Mouse (Mus musculus) liver, embryonic 16.5 days (tissue): ENCODE measurements around the gene Tmem54. TPM values are rescaled to one million over a fixed set of nuclear protein-coding genes. Genes with fewer than 3 reads are reported as not detected.

Experiments used
- ATAC-seq: fragments of 200-750 bp; cut with Nextera tagmentation; 2 replicates; pipeline ENCODE4 v1.8.0; 2017; ENCODE audit warnings: low read depth, mild to moderate bottlenecking, moderate number of reproducible peaks, moderate library complexity
- H3K27ac ChIP-seq: fragments of 300-500 bp; sonication (generic); 2 replicates; pipeline ENCODE4 v1.5.1; 2014; ENCODE audit warnings: mild to moderate bottlenecking, low read length
- H3K27me3 ChIP-seq: fragments of 300-500 bp; sonication (generic); 2 replicates; pipeline ENCODE4 v1.6.1; 2014; ENCODE audit warnings: low read depth, low read length, mixed read lengths; ENCODE audit not compliant: control insufficient read depth, insufficient read depth
- H3K36me3 ChIP-seq: fragments of 300-500 bp; sonication (generic); 2 replicates; pipeline ENCODE4 v1.6.1; 2014; ENCODE audit warnings: mild to moderate bottlenecking; ENCODE audit not compliant: control insufficient read depth, insufficient read depth
- H3K4me1 ChIP-seq: fragments of 300-500 bp; sonication (generic); 2 replicates; pipeline ENCODE4 v1.6.1; 2014; ENCODE audit warnings: low read depth, low read length, mixed read lengths; ENCODE audit not compliant: control insufficient read depth
- H3K4me2 ChIP-seq: fragments of 300-500 bp; sonication (generic); 2 replicates; pipeline ENCODE4 v1.6.1; 2014; ENCODE audit warnings: low read depth, low read length, mixed read lengths
- H3K4me3 ChIP-seq: fragments of 300-500 bp; sonication (generic); 2 replicates; pipeline ENCODE4 v1.5.1; 2014; ENCODE audit warnings: low read depth, mild to moderate bottlenecking, low read length
- H3K9ac ChIP-seq: fragments of 300-500 bp; sonication (generic); 2 replicates; pipeline ENCODE4 v1.6.1; 2014; ENCODE audit warnings: low read depth, low read length
- H3K9me3 ChIP-seq: fragments of 300-500 bp; sonication (generic); replicated peaks from 2 replicates; pipeline ENCODE4 v1.6.1; 2016; ENCODE audit warnings: low read length; ENCODE audit not compliant: control insufficient read depth
- WGBS: fragments of 180-500 bp; shearing (Covaris S2); extraction: QIAGEN DNeasy Blood & Tissue Kit; methylation state at CpG from one replicate; pipeline ENCODE4 v1.1.7; 2014; ENCODE audit not compliant: insufficient replicate concordance; 5-methylcytosine and 5-hydroxymethylcytosine counted together
- polyA plus RNA-seq: library from polyadenylated mRNA; unstranded; fragments of >200 nt; fragmentation: Nextera tagmentation; extraction: Ambion mirVana; gene quantifications from 2 replicates; pipeline ENCODE4 v1.2.1, GENCODE M21; 2015

The Tmem54 gene
- polyA plus RNA-seq, 1 experiment from 2014 or later: 1.7 TPM

DNA sequence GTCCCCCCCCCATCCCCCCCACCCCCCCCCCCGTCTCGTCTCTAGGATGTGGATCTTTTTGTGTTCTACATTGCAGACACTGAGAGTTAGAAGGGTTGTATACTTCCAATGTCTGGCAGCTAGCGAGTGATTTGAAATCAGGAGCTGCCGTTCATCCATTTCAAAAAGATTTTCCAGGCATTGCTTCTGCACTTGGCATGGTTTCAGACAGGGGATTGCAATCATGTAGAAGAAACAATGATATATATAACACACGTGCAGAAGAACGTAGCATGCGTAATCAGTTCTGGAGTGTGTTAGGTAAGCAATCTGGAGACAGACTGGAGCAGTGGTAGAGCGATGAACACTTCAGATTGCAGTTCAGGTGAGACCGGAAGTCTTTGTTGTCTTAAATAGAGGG lies 16.8 kb downstream of the Tmem54 start:
- H3K4me2 ChIP-seq: no peak overlapping the region
- no peak overlapping the region for H3K27ac ChIP-seq
- peaks cover 3% of the 10 kb centered on the region for H3K4me1 ChIP-seq
- no peaks in the 10 kb centered on the region for H3K36me3 ChIP-seq
- no peak for ATAC-seq
- 37% methylated on average over 9 of the region's 9 CpGs for WGBS
- H3K9ac ChIP-seq: no peak overlapping the region
- H3K9me3 ChIP-seq: no peaks in the 10 kb centered on the region
- H3K27me3 ChIP-seq: peaks cover 75% of the 10 kb centered on the region
- no peak overlapping the region for H3K4me3 ChIP-seq

DNA sequence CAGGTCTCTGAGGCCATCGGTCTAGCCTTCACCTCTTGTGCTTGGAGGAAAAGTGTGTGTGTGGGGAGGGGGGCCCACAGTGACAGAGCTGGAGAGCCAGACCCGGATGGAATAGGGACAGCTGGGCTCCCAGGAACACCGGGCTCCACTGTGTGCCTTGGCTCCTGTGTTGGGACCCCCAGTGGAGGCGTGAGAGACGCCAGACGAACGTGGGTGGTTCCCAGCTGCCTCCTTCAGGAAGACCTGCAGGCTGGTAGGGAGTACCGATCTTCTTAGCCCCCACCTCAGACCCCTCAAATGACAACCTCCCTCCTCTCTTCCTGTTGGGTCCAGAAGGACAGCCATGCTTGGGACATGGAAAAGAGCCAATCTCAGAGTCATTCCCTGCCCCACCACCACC lies 17.4 kb downstream of the Tmem54 start:
- Histone ChIP-seq H3K4me2 (no peak overlapping the region), H3K4me3 (no peak overlapping the region), H3K9ac (no peak overlapping the region), H3K4me1 (peaks cover 3% of the 10 kb centered on the region), H3K27me3 (peaks cover 75% of the 10 kb centered on the region), H3K27ac (no peak overlapping the region), H3K36me3 (no peaks in the 10 kb centered on the region), H3K9me3 (no peaks in the 10 kb centered on the region)
- no peak for ATAC-seq
- 17% methylated on average over 8 of the region's 8 CpGs for WGBS

DNA sequence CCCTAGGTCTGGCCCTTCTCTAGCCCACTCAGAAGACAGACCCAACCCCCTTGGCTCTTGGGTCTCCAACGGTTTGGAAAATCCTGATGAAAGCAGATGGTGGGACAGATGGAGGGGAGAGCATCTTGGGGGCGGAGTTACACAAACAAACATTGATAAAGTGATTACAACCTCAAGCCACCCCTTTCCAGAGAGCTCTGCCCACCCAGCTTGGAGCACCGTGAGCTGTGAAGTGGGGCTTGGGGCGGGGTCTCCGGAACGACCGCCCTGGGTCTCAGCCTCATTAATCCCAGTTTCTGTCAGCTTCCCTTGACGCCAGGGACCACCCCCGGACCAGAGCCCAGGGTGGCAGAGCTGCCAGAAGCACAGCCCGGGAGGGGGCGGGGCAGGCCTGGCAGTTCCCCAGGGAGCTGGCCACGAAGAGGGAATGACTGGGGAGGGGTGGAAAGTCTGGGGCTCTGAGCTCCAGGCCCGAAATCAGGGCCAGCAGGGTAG lies 19.4 kb downstream of the Tmem54 start:
- Histone ChIP-seq H3K9ac (no peak overlapping the region), H3K4me1 (peaks cover 3% of the 10 kb centered on the region), H3K36me3 (no peaks in the 10 kb centered on the region), H3K9me3 (no peaks in the 10 kb centered on the region), H3K27me3 (peaks cover 64% of the 10 kb centered on the region), H3K27ac (no peak overlapping the region), H3K4me2 (no peak overlapping the region), H3K4me3 (no peak overlapping the region)
- WGBS: 7% methylated on average over 13 of the region's 13 CpGs
- no peak for ATAC-seq

DNA sequence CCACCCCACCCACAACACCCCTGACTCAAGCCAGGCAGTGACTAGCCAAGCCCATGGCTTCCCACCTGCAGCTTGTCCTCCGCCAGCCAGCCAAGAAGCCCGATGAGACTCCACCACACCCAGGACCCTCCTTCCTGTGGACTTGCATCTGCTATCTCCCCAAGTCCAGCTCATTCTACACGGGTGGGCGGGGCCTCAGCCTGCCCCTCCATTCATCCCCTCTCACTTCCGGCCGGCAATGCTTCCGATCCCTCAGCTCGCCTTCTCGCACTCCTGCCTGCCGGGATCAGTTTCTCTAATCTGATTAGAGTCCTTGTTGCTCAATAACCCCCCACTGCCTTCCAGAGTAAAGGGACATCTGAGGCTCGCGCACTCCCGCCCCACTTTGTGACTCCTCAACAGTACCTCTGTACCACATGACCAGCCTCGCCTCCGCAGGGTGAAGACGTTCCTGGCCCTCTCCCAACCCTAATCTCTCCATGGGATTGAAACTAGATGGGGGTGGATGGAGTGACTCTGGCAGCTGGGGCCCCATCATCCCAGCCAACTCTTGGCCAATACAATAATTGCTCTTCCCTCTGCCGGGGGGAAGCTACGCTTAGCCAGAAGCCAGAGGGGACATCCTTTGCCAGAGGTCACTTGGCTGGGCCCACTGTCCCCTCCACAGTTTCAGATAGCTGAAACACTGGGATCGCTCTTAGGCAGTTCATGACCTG lies 20.5 kb downstream of the Tmem54 start:
- H3K36me3 ChIP-seq: no peaks in the 10 kb centered on the region
- no peak overlapping the region for H3K4me3 ChIP-seq
- WGBS: 11% methylated on average over 19 of the region's 19 CpGs
- no peak overlapping the region for H3K27ac ChIP-seq
- H3K9me3 ChIP-seq: no peaks in the 10 kb centered on the region
- no peak for ATAC-seq
- no peak overlapping the region for H3K9ac ChIP-seq
- H3K27me3 ChIP-seq: peaks cover 59% of the 10 kb centered on the region
- peak overlapping the region; percentile 15; the same call in 1 of the 2 replicates for H3K4me2 ChIP-seq
- peaks cover 10% of the 10 kb centered on the region for H3K4me1 ChIP-seq

DNA sequence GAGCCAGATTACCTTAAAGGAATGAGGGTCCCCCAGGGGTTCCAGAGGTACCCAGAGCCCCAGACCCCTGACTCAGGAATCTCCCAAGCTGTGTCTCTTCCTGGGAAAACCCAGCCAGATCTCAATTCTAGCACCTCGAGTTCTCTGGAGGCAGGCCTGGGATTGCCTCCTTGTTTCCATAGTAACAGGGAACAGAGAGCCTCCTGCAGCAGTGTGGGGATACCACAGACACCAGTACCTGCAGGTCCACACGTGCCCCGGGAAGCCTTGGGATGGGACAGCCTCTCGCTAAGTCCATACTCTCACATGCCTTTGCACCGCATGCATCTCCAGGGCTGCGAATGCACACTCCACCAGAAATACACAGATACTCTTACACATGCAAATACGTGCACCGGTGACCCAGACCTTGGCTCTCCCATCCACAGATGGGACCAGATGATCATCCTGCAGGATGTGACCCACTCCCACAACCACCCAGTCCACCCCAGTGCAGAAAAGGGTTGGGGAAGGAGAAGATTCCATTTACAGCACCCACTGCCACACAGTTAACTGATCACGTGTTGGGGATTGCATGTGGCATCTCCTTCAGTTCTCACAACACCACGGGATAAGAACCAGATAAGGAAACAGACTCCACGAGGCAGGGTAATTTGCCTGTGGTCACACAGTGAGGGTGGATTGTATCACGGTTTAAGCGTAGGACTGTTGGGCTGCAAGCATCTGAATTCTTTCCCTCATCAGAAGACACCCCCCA lies 23.4 kb downstream of the Tmem54 start:
- no peaks in the 10 kb centered on the region for H3K36me3 ChIP-seq
- 50% methylated on average over 13 of the region's 13 CpGs for WGBS
- H3K4me3 ChIP-seq: no peak overlapping the region
- no peaks in the 10 kb centered on the region for H3K9me3 ChIP-seq
- peaks cover 8% of the 10 kb centered on the region for H3K4me1 ChIP-seq
- H3K27me3 ChIP-seq: peaks cover 43% of the 10 kb centered on the region
- H3K27ac ChIP-seq: no peak overlapping the region
- ATAC-seq: no peak
- H3K9ac ChIP-seq: no peak overlapping the region
- H3K4me2 ChIP-seq: no peak overlapping the region

DNA sequence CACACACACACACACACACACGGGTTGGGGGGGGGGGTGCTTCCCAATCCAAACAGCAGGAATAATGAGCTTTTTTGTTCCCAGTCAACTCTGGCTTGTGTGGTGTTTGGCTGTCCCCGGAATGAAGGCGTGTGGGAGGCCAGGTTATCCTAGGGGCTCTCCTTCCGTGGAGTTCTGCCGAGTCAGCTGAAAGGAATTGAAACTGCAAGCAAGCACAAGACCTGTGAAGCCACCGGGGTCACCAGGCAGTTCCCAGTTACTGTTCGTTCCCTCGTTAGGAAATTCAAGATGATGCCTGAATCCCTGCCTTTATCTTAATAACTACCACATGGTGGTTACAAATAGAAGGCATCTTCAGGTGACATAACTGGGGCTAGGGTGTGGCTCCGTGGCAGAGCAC lies 24.0 kb downstream of the Tmem54 start:
- 50% methylated on average over 9 of the region's 9 CpGs for WGBS
- no peaks in the 10 kb centered on the region for H3K36me3 ChIP-seq
- peaks cover 8% of the 10 kb centered on the region for H3K4me1 ChIP-seq
- H3K4me2 ChIP-seq: no peak overlapping the region
- no peaks in the 10 kb centered on the region for H3K9me3 ChIP-seq
- peaks cover 44% of the 10 kb centered on the region for H3K27me3 ChIP-seq
- ATAC-seq: no peak
- no peak overlapping the region for H3K9ac ChIP-seq
- no peak overlapping the region for H3K27ac ChIP-seq
- H3K4me3 ChIP-seq: no peak overlapping the region

DNA sequence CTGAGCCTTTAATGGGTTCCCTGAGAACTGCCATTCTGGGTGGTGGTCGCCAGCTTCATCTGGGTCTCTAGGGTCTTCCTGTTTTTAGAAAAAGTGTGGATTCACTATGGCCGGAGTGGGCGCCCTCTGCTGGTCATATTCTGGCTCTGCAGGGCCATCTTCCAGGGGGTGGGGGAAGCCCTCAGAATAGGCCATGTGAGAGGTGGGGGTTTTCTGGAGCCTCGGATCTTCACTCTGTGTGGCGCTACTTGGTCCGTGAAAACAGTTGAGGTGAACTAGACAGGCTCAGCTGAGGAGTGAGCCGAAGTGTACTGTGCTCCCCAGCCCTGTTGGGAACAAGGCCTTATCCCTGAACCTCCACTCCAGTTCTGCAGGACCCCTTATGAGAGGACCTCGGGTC lies 24.8 kb downstream of the Tmem54 start:
- peaks cover 10% of the 10 kb centered on the region for H3K4me1 ChIP-seq
- H3K4me3 ChIP-seq: no peak overlapping the region
- peak overlapping the region; percentile 53; the same call in 1 of the 2 replicates for H3K4me2 ChIP-seq
- no peaks in the 10 kb centered on the region for H3K9me3 ChIP-seq
- no peaks in the 10 kb centered on the region for H3K36me3 ChIP-seq
- no peak for ATAC-seq
- peaks cover 43% of the 10 kb centered on the region for H3K27me3 ChIP-seq
- H3K27ac ChIP-seq: no peak overlapping the region
- 3% methylated on average over 8 of the region's 8 CpGs for WGBS
- no peak overlapping the region for H3K9ac ChIP-seq

DNA sequence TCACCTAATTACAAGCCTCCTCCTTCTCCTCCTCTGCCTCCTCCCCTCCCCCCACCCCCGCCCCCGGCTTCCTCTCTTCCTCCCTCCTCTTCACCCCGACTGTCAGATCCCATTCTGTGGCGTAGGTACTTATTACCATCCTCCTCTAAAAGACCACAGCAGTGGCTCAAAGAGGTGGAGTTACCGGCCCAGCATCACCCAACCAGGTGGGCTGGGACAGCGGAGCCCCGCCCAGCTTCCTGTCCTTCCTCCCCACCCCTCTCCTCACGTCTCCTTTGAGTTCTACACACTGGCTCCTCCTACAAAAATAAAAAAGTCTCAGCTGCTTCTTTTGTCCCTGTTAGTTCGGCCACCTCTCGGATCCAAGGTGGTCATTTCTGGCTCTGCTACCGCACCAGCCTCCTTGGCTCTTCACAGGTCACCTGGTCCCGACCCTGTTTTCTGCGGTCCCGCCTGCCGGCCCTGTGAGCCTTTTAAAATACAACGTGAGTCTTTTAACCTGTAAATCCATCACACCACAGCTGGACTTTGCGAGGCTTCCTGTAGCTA lies 25.5 kb downstream of the Tmem54 start:
- Histone ChIP-seq H3K9ac (0 out of 2 replicates have a peak overlapping the region, but pooled peaks have one; percentile 16), H3K4me1 (peaks cover 10% of the 10 kb centered on the region), H3K4me2 (peak overlapping the region; percentile 53), H3K27me3 (peaks cover 44% of the 10 kb centered on the region), H3K9me3 (no peaks in the 10 kb centered on the region), H3K27ac (no peak overlapping the region), H3K4me3 (peak overlapping the region; percentile 26), H3K36me3 (no peaks in the 10 kb centered on the region)
- no peak for ATAC-seq
- WGBS: 6% methylated on average over 17 of the region's 17 CpGs
